Mouse (Mus musculus): Measurements from ENCODE around the gene Ifi47.

GRCm38 (mm10) chr11:49093861-49094660, 17.7 kb downstream of the Ifi47 start:
- TF ChIP-seq CTCF (IDR thresholded peaks at IDR 0.05; ENCODE audit: borderline replicate concordance, insufficient read depth, low read length) = no peak
- no peak for TF ChIP-seq POLR2A (IDR thresholded peaks at IDR 0.05; ENCODE audit: low read depth, low read length)

Data from embryonic fibroblast, embryonic 13.5 days (primary cell).